Mouse (Mus musculus) thymus, postnatal 36 days (tissue): Measurements from ENCODE around the gene Mettl24.
A peak's percentile ranks its signal among the peaks of the same experiment; 100 is the strongest.

ENCODE experiments used
- DNase-seq, 2 experiments: peaks; one replicate each; pipeline ENCODE4 v3.0.0; 2022; ENCODE audit warnings: mixed read lengths in 2 of 2

The Mettl24 gene

GRCm38 (mm10) chr10:40686976-40687375 is 3.9 kb downstream of the Mettl24 start:
- DNase-seq = no peak

GRCm38 (mm10) chr10:40687407-40687806 is 4.3 kb downstream of the Mettl24 start:
- no peak for DNase-seq

- no peak for DNase-seq
Observed at GRCm38 (mm10) chr10:40688266-40688665, 5.2 kb downstream of the Mettl24 start.

- DNase-seq = no peak
Observed at GRCm38 (mm10) chr10:40688873-40689272, 5.8 kb downstream of the Mettl24 start.

- DNase-seq = no peak
Observed at GRCm38 (mm10) chr10:40698652-40699051, 15.6 kb downstream of the Mettl24 start.

- DNase-seq = no peak
Observed at GRCm38 (mm10) chr10:40711127-40711526, 28.0 kb downstream of the Mettl24 start.

GRCm38 (mm10) chr10:40713018-40713608 is 30.0 kb downstream of the Mettl24 start:
- peak in 1 of 2 experiments; percentile 20 for DNase-seq

- DNase-seq = no peak
Observed at GRCm38 (mm10) chr10:40713829-40714228, 30.7 kb downstream of the Mettl24 start.

- no peak for DNase-seq
Observed at GRCm38 (mm10) chr10:40715151-40715550, 32.1 kb downstream of the Mettl24 start.

GRCm38 (mm10) chr10:40716296-40716695 is 33.2 kb downstream of the Mettl24 start:
- DNase-seq = no peak

- DNase-seq = no peak
Observed at GRCm38 (mm10) chr10:40716713-40717112, 33.6 kb downstream of the Mettl24 start.

- no peak for DNase-seq
Observed at GRCm38 (mm10) chr10:40718362-40718761, 35.3 kb downstream of the Mettl24 start.

GRCm38 (mm10) chr10:40719062-40719461 is 36.0 kb downstream of the Mettl24 start:
- DNase-seq = no peak

GRCm38 (mm10) chr10:40720883-40721282 is 37.8 kb downstream of the Mettl24 start:
- DNase-seq = no peak

GRCm38 (mm10) chr10:40724342-40724741 is 41.3 kb downstream of the Mettl24 start:
- DNase-seq = no peak

GRCm38 (mm10) chr10:40725066-40725465 is 42.0 kb downstream of the Mettl24 start:
- DNase-seq = no peak

GRCm38 (mm10) chr10:40725471-40725870 is 42.4 kb downstream of the Mettl24 start:
- no peak for DNase-seq

- no peak for DNase-seq
Observed at GRCm38 (mm10) chr10:40726288-40726902, 43.3 kb downstream of the Mettl24 start.

- DNase-seq = no peak
Observed at GRCm38 (mm10) chr10:40726989-40727388, 43.9 kb downstream of the Mettl24 start.

- DNase-seq = no peak
Observed at GRCm38 (mm10) chr10:40730200-40730599, 47.1 kb downstream of the Mettl24 start.

GRCm38 (mm10) chr10:40733291-40733690 is 50.2 kb downstream of the Mettl24 start:
- DNase-seq = no peak

- DNase-seq = no peak
Observed at GRCm38 (mm10) chr10:40736172-40736571, 53.1 kb downstream of the Mettl24 start.

- no peak for DNase-seq
Observed at GRCm38 (mm10) chr10:40737274-40738112, 54.4 kb downstream of the Mettl24 start.

GRCm38 (mm10) chr10:40740696-40741095 is 57.6 kb downstream of the Mettl24 start:
- DNase-seq = no peak
